Mouse (Mus musculus) CH12.LX (cell line): Measurements from ENCODE around the gene Cntn4. TPM values are rescaled to one million over a fixed set of nuclear protein-coding genes. Genes with fewer than 3 reads are reported as not detected.

Source experiments
- DNase-seq: peaks from one replicate; pipeline ENCODE4 v3.0.0-alpha.2; 2013; ENCODE audit errors: extremely low read depth
- H3K27ac ChIP-seq: 2 replicates; pipeline ENCODE4 v1.5.1; 2012; ENCODE audit warnings: low read depth, mild to moderate bottlenecking, control low read depth, moderate library complexity; ENCODE audit not compliant: insufficient read depth
- H3K27me3 ChIP-seq: replicated peaks from 2 replicates; pipeline ENCODE3; 2012; ENCODE audit warnings: inconsistent platforms
- H3K36me3 ChIP-seq, 2 experiments: replicated peaks in 1 of 2; 2 replicates each; pipeline versions ENCODE3 to v1.6.1; 2012; ENCODE audit warnings: inconsistent platforms in 1 of 2, low read length in 1 of 2, mild to moderate bottlenecking in 1 of 2, mixed read lengths in 1 of 2, moderate library complexity in 1 of 2; ENCODE audit not compliant: control insufficient read depth in 1 of 2, insufficient read depth in 1 of 2
- H3K4me1 ChIP-seq, 2 experiments: 2 replicates each; pipeline ENCODE4 v1.6.1; 2012; ENCODE audit warnings: inconsistent platforms in 1 of 2, moderate library complexity in 1 of 2; ENCODE audit not compliant: insufficient read depth in 2 of 2, control insufficient read depth in 1 of 2
- H3K4me2 ChIP-seq: 2 replicates; pipeline ENCODE4 v1.6.1; 2012; ENCODE audit warnings: low read depth, mild to moderate bottlenecking, control low read depth; ENCODE audit not compliant: poor library complexity, insufficient read depth, severe bottlenecking
- H3K4me3 ChIP-seq, 3 experiments: fragments of 150-350 bp in 1 of 3; sonication (generic) in 1 of 3; replicated peaks in 1 of 3; 2 replicates each; pipeline versions ENCODE3 to v1.5.1; 2011 to 2012; ENCODE audit warnings: low read depth in 2 of 3, low read length in 2 of 3, mild to moderate bottlenecking in 2 of 3, moderate library complexity in 2 of 3, control low read depth in 1 of 3, improper control_type of control experiment in 1 of 3, inconsistent platforms in 1 of 3, mixed read lengths in 1 of 3; ENCODE audit not compliant: poor library complexity in 1 of 3
- H3K79me2 ChIP-seq: replicated peaks from 2 replicates; pipeline ENCODE4 v1.6.1; 2012; ENCODE audit warnings: mild to moderate bottlenecking, moderate library complexity; ENCODE audit not compliant: control insufficient read depth, poor library complexity, insufficient read depth, severe bottlenecking; ENCODE audit errors: extremely low read depth
- H3K9ac ChIP-seq: 2 replicates; pipeline ENCODE4 v1.6.1; 2012; ENCODE audit warnings: low read depth, mild to moderate bottlenecking, control low read depth, moderate library complexity; ENCODE audit not compliant: insufficient read depth
- H3K9me3 ChIP-seq: replicated peaks from 2 replicates; pipeline ENCODE3; 2012; ENCODE audit warnings: low read length, inconsistent platforms, mixed read lengths
- CTCF ChIP-seq, 2 experiments: IDR thresholded peaks in 1 of 2; conservative IDR thresholded peaks in 1 of 2; 2 replicates each; pipeline ENCODE4 v1.5.1; 2011 to 2012; ENCODE audit warnings: low read depth in 2 of 2, low read length in 2 of 2, improper control_type of control experiment in 1 of 2, inconsistent platforms in 1 of 2, mild to moderate bottlenecking in 1 of 2, moderate library complexity in 1 of 2
- ELF1 ChIP-seq: IDR thresholded peaks from 2 replicates; pipeline ENCODE4 v1.6.1; 2014; ENCODE audit warnings: low read depth, mild to moderate bottlenecking, inconsistent platforms, low read length, improper control_type of control experiment
- ETS1 ChIP-seq: conservative IDR thresholded peaks from 2 replicates; pipeline ENCODE4 v1.6.1; 2012; ENCODE audit warnings: low read depth, mild to moderate bottlenecking, inconsistent platforms, low read length, improper control_type of control experiment, moderate library complexity
- IRF4 ChIP-seq: IDR thresholded peaks from 2 replicates; pipeline ENCODE4 v1.6.1; 2014; ENCODE audit warnings: low read depth, mild to moderate bottlenecking, inconsistent platforms, low read length, improper control_type of control experiment
- JUND ChIP-seq: conservative IDR thresholded peaks from 2 replicates; pipeline ENCODE4 v1.6.1; 2011; ENCODE audit warnings: low read depth, low read length, improper control_type of control experiment
- MAFK ChIP-seq: IDR thresholded peaks from 2 replicates; pipeline ENCODE4 v1.6.1; 2011; ENCODE audit warnings: low read length, improper control_type of control experiment; ENCODE audit not compliant: insufficient replicate concordance
- MAX ChIP-seq: IDR thresholded peaks from 2 replicates; pipeline ENCODE4 v1.6.1; 2011; ENCODE audit warnings: low read length, improper control_type of control experiment
- NRF1 ChIP-seq: IDR thresholded peaks from 2 replicates; pipeline ENCODE4 v1.6.1; 2014; ENCODE audit warnings: low read depth, mild to moderate bottlenecking, inconsistent platforms, low read length, improper control_type of control experiment, moderate library complexity
- POLR2AphosphoS2 ChIP-seq: IDR thresholded peaks from 2 replicates; pipeline ENCODE4 v1.6.1; 2011; ENCODE audit warnings: low read depth, low read length, improper control_type of control experiment
- RAD21 ChIP-seq: IDR thresholded peaks from 2 replicates; pipeline ENCODE4 v1.6.1; 2011; ENCODE audit warnings: low read depth, mild to moderate bottlenecking, low read length, improper control_type of control experiment, moderate library complexity
- SMC3 ChIP-seq: IDR thresholded peaks from 2 replicates; pipeline ENCODE4 v1.6.1; 2011; ENCODE audit warnings: low read depth, low read length, improper control_type of control experiment
- TBP ChIP-seq: conservative IDR thresholded peaks from 2 replicates; pipeline ENCODE4 v1.6.1; 2011; ENCODE audit warnings: low read depth, low read length, improper control_type of control experiment
- ZC3H11A ChIP-seq: IDR thresholded peaks from 2 replicates; pipeline ENCODE4 v1.6.1; 2012; ENCODE audit warnings: low read depth, mild to moderate bottlenecking, inconsistent platforms, low read length, improper control_type of control experiment
- dilution Hi-C: fragments of 300-500 bp; cut with MboI; formaldehyde crosslinking; loops from 2 replicates; pipeline ENCODE4 v1.14.3; 2020; ENCODE audit warnings: low sequenced_read_pairs; ENCODE audit not compliant: extremely low pct_unique_long_range_greater_than_20kb, extremely low pct_ligation_motif_present
- in situ Hi-C: fragments of 300-500 bp; cut with MboI; formaldehyde crosslinking; loops from 3 replicates; pipeline ENCODE4 v1.14.3; 2019; ENCODE audit warnings: low sequenced_read_pairs, low pct_ligation_motif_present, low pct_unique_long_range_greater_than_20kb, mixed read lengths
- polyA plus RNA-seq: library from polyadenylated mRNA; unstranded; fragments of >175 nt; gene quantifications from 2 replicates; pipeline ENCODE4 v1.2.1, GENCODE M21; 2012; ENCODE audit warnings: low read depth; ENCODE audit not compliant: insufficient read length
- total RNA-seq, 2 experiments: library from RNA; depleted of rRNA; stranded (reverse); fragments of 300-350 nt in 1 of 2; fragments of >200 nt in 1 of 2; gene quantifications; 2 replicates each; pipeline ENCODE4 v1.2.3; 2012 to 2014

Gene Cntn4
- total and polyA plus RNA-seq, 3 experiments = 0.14 TPM; not detected in 2

GRCm38 (mm10) chr6:106645496-106646211, 968.2 kb downstream of the Cntn4 start:
- no peaks in the 10 kb centered on the region for H3K36me3 ChIP-seq
- no peaks in the 10 kb centered on the region for H3K27me3 ChIP-seq
- DNase-seq = peak; percentile 42
- H3K4me3 ChIP-seq = no peak overlapping the region
- no peak overlapping the region for H3K9ac ChIP-seq
- H3K4me1 ChIP-seq = peaks cover 0 to 3% of the 10 kb centered on the region in 2 experiments; a peak in 1 of 4 replicates
- TF ChIP-seq CTCF (conservative IDR thresholded peaks at IDR 0.05 in 1 of 2, IDR thresholded peaks at IDR 0.05 in 1 of 2; ENCODE audit: low read depth in 2 of 2, low read length in 2 of 2) (peak; percentile 35 to 79; a peak in 3 of 4 replicates), RAD21 (peak; percentile 92), ZC3H11A (no peak), MAFK (peak; percentile 84), SMC3 (peak; percentile 50)
- H3K79me2 ChIP-seq = no peaks in the 10 kb centered on the region
- no peaks in the 10 kb centered on the region for H3K9me3 ChIP-seq
- H3K4me2 ChIP-seq = no peak overlapping the region
- dilution Hi-C loops = no loop called here
- in situ Hi-C loops = no loop called here
- H3K27ac ChIP-seq = no peak overlapping the region

- no peak overlapping the region for H3K9ac ChIP-seq
Measured at GRCm38 (mm10) chr6:106646945-106647344, 969.5 kb downstream of the Cntn4 start.

GRCm38 (mm10) chr6:106663780-106664651, 986.6 kb downstream of the Cntn4 start:
- dilution Hi-C loops = no loop called here
- H3K9me3 ChIP-seq = no peaks in the 10 kb centered on the region
- peak; percentile 79 for DNase-seq
- no peak overlapping the region for H3K4me3 ChIP-seq
- no peaks in the 10 kb centered on the region for H3K79me2 ChIP-seq
- no peaks in the 10 kb centered on the region for H3K27me3 ChIP-seq
- H3K4me1 ChIP-seq = 0 out of 4 replicates have a peak, but pooled peaks cover 0 to 3% of the 10 kb centered on the region in 2 experiments
- H3K9ac ChIP-seq = no peak overlapping the region
- in situ Hi-C loops = loop anchor here (5.0 kb wide), 1 partner anchor 128 kb away; no protein-coding TSS in a partner anchor
- no peak overlapping the region for H3K4me2 ChIP-seq
- H3K27ac ChIP-seq = no peak overlapping the region
- H3K36me3 ChIP-seq = no peaks in the 10 kb centered on the region
- TF ChIP-seq SMC3 = peak; percentile 75
- TF ChIP-seq ZC3H11A = peak; percentile 35; the same call in 1 of the 2 replicates
- no peak for TF ChIP-seq ETS1
- TF ChIP-seq JUND = peak; percentile 25; the same call in 1 of the 2 replicates
- TF ChIP-seq CTCF (conservative IDR thresholded peaks at IDR 0.05 in 1 of 2, IDR thresholded peaks at IDR 0.05 in 1 of 2; ENCODE audit: low read depth in 2 of 2, low read length in 2 of 2) = peak; percentile 88 to 89
- TF ChIP-seq IRF4 = peak; percentile 20; the same call in 1 of the 2 replicates
- no peak for TF ChIP-seq NRF1
- peak; percentile 25; the same call in 1 of the 2 replicates for TF ChIP-seq MAX
- TF ChIP-seq RAD21 = peak; percentile 92
- no peak for TF ChIP-seq POLR2AphosphoS2
- no peak for TF ChIP-seq TBP
- TF ChIP-seq ELF1 = no peak

More at GRCm38 (mm10) chr6:106646945-106647344, 969.5 kb downstream of the Cntn4 start:
- no peak overlapping the region for H3K4me3 ChIP-seq
- H3K27ac ChIP-seq = no peak overlapping the region
- H3K27me3 ChIP-seq = no peaks in the 10 kb centered on the region
- dilution Hi-C loops (no loop called here), in situ Hi-C loops (no loop called here)
- no peak for DNase-seq
- H3K4me1 ChIP-seq = peaks cover 0 to 3% of the 10 kb centered on the region in 2 experiments; a peak in 1 of 4 replicates
- no peaks in the 10 kb centered on the region for H3K36me3 ChIP-seq
- no peaks in the 10 kb centered on the region for H3K79me2 ChIP-seq
- H3K9me3 ChIP-seq = no peaks in the 10 kb centered on the region
- H3K4me2 ChIP-seq = peak overlapping the region; percentile 34
- 0 out of 4 replicates have a peak, but pooled peaks of 1 of the 2 experiments have one; percentile 23 for TF ChIP-seq CTCF (conservative IDR thresholded peaks at IDR 0.05 in 1 of 2, IDR thresholded peaks at IDR 0.05 in 1 of 2; ENCODE audit: low read depth in 2 of 2, low read length in 2 of 2)
- TF ChIP-seq JUND = no peak
- TF ChIP-seq, all 38 proteins: peak for 1
